Mouse (Mus musculus): Measurements from ENCODE around the gene Dab2ip. TPM values are rescaled to one million over a fixed set of nuclear protein-coding genes. Genes with fewer than 3 reads are reported as not detected.
A peak's percentile ranks its signal among the peaks of the same experiment; 100 is the strongest.

Gene Dab2ip
- polyA plus RNA-seq, 1 experiment from 2014 or later, result 68.1 TPM

- H3K27ac ChIP-seq, result no peak overlapping the region
- no peak overlapping the region for H3K9ac ChIP-seq
- H3K4me1 ChIP-seq, result peaks cover 59% of the 10 kb centered on the region
- ATAC-seq (ENCODE audit: low FRiP score), result no peak
- H3K4me3 ChIP-seq, result no peak overlapping the region
- WGBS, result 86% methylated on average over 7 of the region's 7 CpGs
- H3K9me3 ChIP-seq (replicated peaks), result no peaks in the 10 kb centered on the region
- H3K27me3 ChIP-seq, result peaks cover 4% of the 10 kb centered on the region; the same call in 1 of the 2 replicates
- no peaks in the 10 kb centered on the region for H3K36me3 ChIP-seq
- H3K4me2 ChIP-seq (replicated peaks), result no peak overlapping the region
Observed at GRCm38 (mm10) chr2:35608856-35609255, 50.8 kb downstream of the Dab2ip start.

DNA sequence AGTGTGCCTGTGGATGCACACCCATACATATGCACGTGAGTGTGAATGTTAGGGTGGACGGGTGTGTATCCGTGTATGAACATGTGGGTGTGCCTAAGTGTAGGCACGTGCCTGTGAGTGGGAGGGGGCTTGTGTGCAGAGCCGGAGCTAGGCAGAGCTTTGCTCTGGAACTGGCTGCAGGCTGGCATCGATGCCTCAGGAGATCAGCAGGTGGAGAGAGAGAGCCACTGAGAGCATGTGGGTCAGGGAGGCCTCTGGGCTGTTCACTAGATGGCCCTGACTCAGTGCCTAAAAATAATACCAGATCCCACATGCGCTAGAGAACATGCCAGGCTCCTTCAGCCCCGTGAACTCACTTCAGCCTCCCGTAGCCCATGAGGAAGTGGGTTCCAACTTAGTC is 51.3 kb downstream of the Dab2ip start:
- Histone ChIP-seq H3K9ac (no peak overlapping the region), H3K4me3 (no peak overlapping the region), H3K9me3 (replicated peaks) (no peaks in the 10 kb centered on the region), H3K27ac (no peak overlapping the region), H3K27me3 (peaks cover 4% of the 10 kb centered on the region; the same call in 1 of the 2 replicates), H3K4me1 (peaks cover 63% of the 10 kb centered on the region), H3K4me2 (replicated peaks) (no peak overlapping the region), H3K36me3 (no peaks in the 10 kb centered on the region)
- peak; percentile 17; the same call in 1 of the 2 replicates for ATAC-seq (ENCODE audit: low FRiP score)
- WGBS, result 56% methylated on average over 9 of the region's 9 CpGs

- Histone ChIP-seq H3K4me1 (peaks cover 65% of the 10 kb centered on the region), H3K36me3 (no peaks in the 10 kb centered on the region), H3K9ac (no peak overlapping the region), H3K27me3 (peaks cover 4% of the 10 kb centered on the region; the same call in 1 of the 2 replicates), H3K4me3 (no peak overlapping the region), H3K9me3 (replicated peaks) (no peaks in the 10 kb centered on the region), H3K4me2 (replicated peaks) (peak overlapping the region; percentile 30), H3K27ac (peak overlapping the region; percentile 45; the same call in 1 of the 2 replicates)
- no peak; the same call in 1 of the 2 replicates for ATAC-seq (ENCODE audit: low FRiP score)
- WGBS, result 2% methylated on average over 11 of the region's 11 CpGs
Observed at GRCm38 (mm10) chr2:35610168-35610951, 52.3 kb downstream of the Dab2ip start.

DNA sequence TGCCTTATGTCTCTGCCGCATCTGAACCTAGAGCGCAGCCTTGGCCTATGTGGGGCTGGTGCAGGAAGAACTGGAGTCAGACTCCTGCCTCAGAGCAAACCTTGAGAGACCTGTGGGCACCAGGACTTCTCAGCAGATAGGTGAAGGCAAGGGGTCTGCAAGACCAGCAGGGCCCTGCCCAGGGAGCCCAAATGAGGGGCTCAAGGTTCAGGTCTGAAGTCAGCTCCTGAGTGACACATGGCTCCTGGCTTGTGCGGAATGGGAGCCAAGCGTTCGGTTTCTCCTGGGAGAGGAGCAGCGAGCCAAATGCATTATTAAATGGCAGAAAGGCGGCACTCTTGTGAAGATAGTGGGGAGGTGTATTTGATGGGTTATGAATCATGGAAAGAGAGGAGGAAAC is 52.9 kb downstream of the Dab2ip start:
- Histone ChIP-seq H3K4me2 (replicated peaks) (no peak overlapping the region), H3K4me3 (no peak overlapping the region), H3K27ac (peak overlapping the region; percentile 45; the same call in 1 of the 2 replicates), H3K27me3 (peaks cover 4% of the 10 kb centered on the region; the same call in 1 of the 2 replicates), H3K36me3 (no peaks in the 10 kb centered on the region), H3K9ac (no peak overlapping the region), H3K4me1 (peaks cover 69% of the 10 kb centered on the region), H3K9me3 (replicated peaks) (no peaks in the 10 kb centered on the region)
- ATAC-seq (ENCODE audit: low FRiP score), result no peak
- 70% methylated on average over 7 of the region's 7 CpGs for whole genome bisulfite sequencing

GRCm38 (mm10) chr2:35611645-35612044 is 53.6 kb downstream of the Dab2ip start:
- no peak overlapping the region for H3K4me3 ChIP-seq
- peaks cover 69% of the 10 kb centered on the region for H3K4me1 ChIP-seq
- no peak overlapping the region for H3K9ac ChIP-seq
- H3K27me3 ChIP-seq, result peaks cover 4% of the 10 kb centered on the region; the same call in 1 of the 2 replicates
- H3K36me3 ChIP-seq, result no peaks in the 10 kb centered on the region
- no peak overlapping the region for H3K27ac ChIP-seq
- H3K9me3 ChIP-seq (replicated peaks), result no peaks in the 10 kb centered on the region
- no peak overlapping the region for H3K4me2 ChIP-seq (replicated peaks)
- no peak for ATAC-seq (ENCODE audit: low FRiP score)
- 79% methylated on average over 4 of the region's 4 CpGs for WGBS

DNA sequence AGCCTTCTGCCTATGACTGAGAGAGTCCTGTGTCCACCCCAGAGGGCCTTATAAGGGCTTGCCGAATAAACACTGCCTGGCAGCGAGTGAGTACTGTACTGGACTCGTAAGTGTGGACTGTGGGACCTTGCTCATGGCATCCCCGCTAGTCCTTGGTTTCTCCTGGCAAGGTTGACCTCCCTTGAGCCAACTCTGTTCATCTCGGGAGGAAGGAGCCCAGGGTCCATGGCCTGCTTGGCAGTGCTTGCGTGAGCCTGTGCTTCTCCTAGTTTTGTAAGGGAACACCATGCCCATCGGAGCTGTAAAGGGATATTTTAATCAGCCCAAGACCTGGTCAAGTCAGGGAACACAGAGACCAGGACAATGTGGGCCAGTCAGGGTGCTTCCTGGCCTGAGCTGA is 54.2 kb downstream of the Dab2ip start:
- H3K27ac ChIP-seq, result no peak overlapping the region
- no peaks in the 10 kb centered on the region for H3K9me3 ChIP-seq (replicated peaks)
- WGBS, result 80% methylated on average over 7 of the region's 7 CpGs
- peaks cover 62% of the 10 kb centered on the region for H3K4me1 ChIP-seq
- no peaks in the 10 kb centered on the region for H3K36me3 ChIP-seq
- H3K9ac ChIP-seq, result no peak overlapping the region
- peaks cover 6% of the 10 kb centered on the region; the same call in 1 of the 2 replicates for H3K27me3 ChIP-seq
- ATAC-seq (ENCODE audit: low FRiP score), result no peak
- no peak overlapping the region for H3K4me3 ChIP-seq
- H3K4me2 ChIP-seq (replicated peaks), result no peak overlapping the region

- Histone ChIP-seq H3K9me3 (replicated peaks) (no peaks in the 10 kb centered on the region), H3K4me2 (replicated peaks) (no peak overlapping the region), H3K4me3 (no peak overlapping the region), H3K36me3 (no peaks in the 10 kb centered on the region), H3K27ac (no peak overlapping the region), H3K4me1 (peaks cover 55% of the 10 kb centered on the region), H3K27me3 (peaks cover 4% of the 10 kb centered on the region; the same call in 1 of the 2 replicates), H3K9ac (no peak overlapping the region)
- 46% methylated on average over 3 of the region's 3 CpGs for WGBS
- ATAC-seq (ENCODE audit: low FRiP score), result no peak
Observed at GRCm38 (mm10) chr2:35613946-35614353, 55.9 kb downstream of the Dab2ip start.

- Histone ChIP-seq H3K27ac (peak overlapping the region; percentile 23; the same call in 1 of the 2 replicates), H3K9ac (no peak overlapping the region), H3K36me3 (no peaks in the 10 kb centered on the region), H3K4me3 (no peak overlapping the region), H3K4me2 (replicated peaks) (no peak overlapping the region), H3K4me1 (peaks cover 56% of the 10 kb centered on the region), H3K9me3 (replicated peaks) (no peaks in the 10 kb centered on the region), H3K27me3 (peaks cover 2% of the 10 kb centered on the region)
- 53% methylated on average over 3 of the region's 3 CpGs for WGBS
- no peak for ATAC-seq (ENCODE audit: low FRiP score)
Observed at GRCm38 (mm10) chr2:35614411-35614810, 56.3 kb downstream of the Dab2ip start.

DNA sequence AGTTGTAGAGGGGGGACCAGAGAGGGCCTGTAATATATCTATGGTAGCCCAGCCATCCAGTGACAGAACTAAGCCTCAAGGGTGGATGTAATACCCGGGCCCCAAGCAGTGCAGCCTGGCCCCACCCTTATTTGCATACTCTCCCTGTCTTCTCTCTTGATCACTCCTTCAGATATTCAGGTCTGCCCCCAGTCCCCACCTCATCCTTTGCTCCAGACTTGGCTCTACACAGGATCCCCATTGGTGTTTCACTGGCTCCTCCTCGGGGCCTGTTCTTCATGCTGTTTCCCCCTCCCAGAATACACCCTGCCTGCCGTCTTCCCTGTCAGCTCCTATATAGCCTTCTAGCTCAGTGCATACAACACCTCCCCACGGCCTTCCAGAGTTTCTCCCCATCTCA is 57.3 kb downstream of the Dab2ip start:
- H3K27me3 ChIP-seq, result peaks cover 2% of the 10 kb centered on the region
- WGBS, result 65% methylated on average over 4 of the region's 4 CpGs
- no peak overlapping the region for H3K4me3 ChIP-seq
- no peaks in the 10 kb centered on the region for H3K9me3 ChIP-seq (replicated peaks)
- H3K4me2 ChIP-seq (replicated peaks), result no peak overlapping the region
- H3K36me3 ChIP-seq, result no peaks in the 10 kb centered on the region
- H3K9ac ChIP-seq, result no peak overlapping the region
- no peak overlapping the region for H3K27ac ChIP-seq
- ATAC-seq (ENCODE audit: low FRiP score), result no peak
- peaks cover 56% of the 10 kb centered on the region for H3K4me1 ChIP-seq

GRCm38 (mm10) chr2:35615977-35616376 is 57.9 kb downstream of the Dab2ip start:
- no peak overlapping the region for H3K27ac ChIP-seq
- 54% methylated on average over 2 of the region's 2 CpGs for WGBS
- H3K9me3 ChIP-seq (replicated peaks), result no peaks in the 10 kb centered on the region
- no peak overlapping the region for H3K4me3 ChIP-seq
- H3K36me3 ChIP-seq, result no peaks in the 10 kb centered on the region
- peaks cover 56% of the 10 kb centered on the region for H3K4me1 ChIP-seq
- H3K4me2 ChIP-seq (replicated peaks), result no peak overlapping the region
- ATAC-seq (ENCODE audit: low FRiP score), result no peak
- no peak overlapping the region for H3K9ac ChIP-seq
- peaks cover 2% of the 10 kb centered on the region for H3K27me3 ChIP-seq

- H3K27me3 ChIP-seq, result peaks cover 2% of the 10 kb centered on the region
- no peak overlapping the region for H3K27ac ChIP-seq
- WGBS, result 76% methylated on average over 6 of the region's 6 CpGs
- peaks cover 55% of the 10 kb centered on the region for H3K4me1 ChIP-seq
- H3K4me3 ChIP-seq, result no peak overlapping the region
- no peak overlapping the region for H3K4me2 ChIP-seq (replicated peaks)
- H3K9ac ChIP-seq, result no peak overlapping the region
- H3K9me3 ChIP-seq (replicated peaks), result no peaks in the 10 kb centered on the region
- ATAC-seq (ENCODE audit: low FRiP score), result no peak
- H3K36me3 ChIP-seq, result no peaks in the 10 kb centered on the region
Observed at GRCm38 (mm10) chr2:35616891-35617658, 59.0 kb downstream of the Dab2ip start.

DNA sequence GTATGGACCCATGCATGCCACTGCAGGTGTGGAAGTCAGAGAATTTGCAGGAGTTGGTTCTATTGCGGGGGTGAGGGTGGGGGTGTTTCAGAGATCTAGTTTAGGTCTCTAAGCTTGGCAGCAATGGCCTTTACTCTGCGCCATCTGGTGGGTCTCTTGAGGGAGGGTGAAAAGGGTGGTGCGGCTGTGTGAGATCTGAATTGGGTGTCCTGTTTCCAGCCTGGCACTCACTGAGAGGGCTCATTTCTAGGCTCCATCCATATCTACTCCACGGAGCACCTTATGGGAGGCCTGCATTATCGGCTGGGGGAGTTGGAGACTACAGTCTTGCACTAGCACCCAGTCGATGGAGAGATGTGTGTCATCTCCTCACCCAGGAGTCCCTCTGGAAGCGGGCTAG is 60.9 kb downstream of the Dab2ip start:
- Histone ChIP-seq H3K4me2 (replicated peaks) (no peak overlapping the region), H3K9ac (no peak overlapping the region), H3K9me3 (replicated peaks) (no peaks in the 10 kb centered on the region), H3K27ac (0 out of 2 replicates have a peak overlapping the region, but pooled peaks have one; percentile 31), H3K4me1 (peaks cover 61% of the 10 kb centered on the region), H3K27me3 (peaks cover 2% of the 10 kb centered on the region; the same call in 1 of the 2 replicates), H3K4me3 (no peak overlapping the region), H3K36me3 (no peaks in the 10 kb centered on the region)
- no peak for ATAC-seq (ENCODE audit: low FRiP score)
- WGBS, result 80% methylated on average over 7 of the region's 7 CpGs

Data from hindbrain, embryonic 12.5 days (tissue).